Mouse (Mus musculus) bone marrow, adult 2 months (tissue): ENCODE measurements at regions not wholly inside any gene's neighbourhood (a gene's known extent, or its start where the extent isn't known, plus 50 kb on each side); places are given as distances from the start of the nearest gene placed in this dataset.

Experiments used
- CTCF ChIP-seq: fragments of 200-500 bp; IDR thresholded peaks from 2 replicates; pipeline ENCODE4 v1.5.1; 2011; ENCODE audit warnings: low read length, control low read depth; ENCODE audit not compliant: control insufficient read depth, insufficient read depth
- POLR2A ChIP-seq: fragments of 200-500 bp; IDR thresholded peaks from 2 replicates; pipeline ENCODE4 v1.6.1; 2011; ENCODE audit warnings: low read depth, mild to moderate bottlenecking, control low read depth, low read length, borderline replicate concordance; ENCODE audit not compliant: control insufficient read depth

DNA sequence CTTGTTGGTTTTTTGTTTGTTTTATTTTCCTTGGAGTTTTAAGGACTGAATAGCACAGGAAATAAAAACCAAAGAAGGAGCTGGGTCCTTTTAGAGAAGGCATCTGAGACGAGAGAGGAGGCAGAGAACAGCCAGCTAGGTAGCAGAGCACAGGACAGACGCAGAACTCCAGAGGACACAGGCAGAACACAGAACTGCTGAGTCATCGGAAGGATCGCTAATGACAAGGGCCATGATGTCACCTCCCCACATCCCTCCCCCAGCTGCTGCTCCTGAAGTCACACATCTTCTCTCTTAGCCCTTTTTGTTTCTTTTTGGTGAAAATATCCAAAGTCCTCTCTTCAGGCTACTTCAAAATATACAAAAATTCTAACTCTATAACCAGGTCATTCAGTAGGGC is 338.7 kb downstream of the Nkx6-1 start:
- TF ChIP-seq POLR2A (no peak), CTCF (no peak)
